16 mouse cellular contexts compared by ENCODE assay signal in genomic region chr3:101396061-101396460, GRCm38 (mm10). TPM values are rescaled to one million over a fixed set of nuclear protein-coding genes. Genes with fewer than 3 reads are reported as not detected.
DNase-seq lines count a peak whose midpoint lies in the region; ATAC-seq lines count a peak whose summit lies in the region.
"Had no signal": no experiment of that assay in that cellular context is flagged by ENCODE, and none has a peak within 500 bp of the region (broad histone marks: within the 10 kb centered on the region; RNA-seq: fewer than 3 reads in every experiment).

No protein-coding gene starts in this region.

- no peaks in the 10 kb centered on the region for H3K27me3 ChIP-seq in heart, embryonic 15.5 days
- no peaks in the 10 kb centered on the region for H3K27me3 ChIP-seq in embryonic facial prominence, embryonic 10.5 days (replicated peaks; ENCODE audit: low read depth, poor library complexity, severe bottlenecking)
- H3K27me3 ChIP-seq in embryonic facial prominence, embryonic 13.5 days: no peaks in the 10 kb centered on the region
- H3K27me3 ChIP-seq in limb, embryonic 12.5 days: no peaks in the 10 kb centered on the region

- 51% methylated on average over 3 of the region's 3 CpGs for WGBS in heart, embryonic 15.5 days
- WGBS in embryonic facial prominence, embryonic 10.5 days: 80% methylated on average over 3 of the region's 3 CpGs
- WGBS in embryonic facial prominence, embryonic 13.5 days: 60% methylated on average over 3 of the region's 3 CpGs
- 55% methylated on average over 3 of the region's 3 CpGs for WGBS in limb, embryonic 12.5 days

- no peak for DNase-seq in heart, adult 9 months (ENCODE audit: low spot score in 2 of 2)
- no peak for DNase-seq in embryonic facial prominence, embryonic 10.5 days (ENCODE audit: low spot score)
- no peak for DNase-seq in thymus, postnatal 10 days (ENCODE audit: low spot score in 2 of 2)
- no peak for DNase-seq in thymus, postnatal 14 days
- DNase-seq: adrenal gland, postnatal 10 days; cerebellum, adult 8-10 months; gastrocnemius, postnatal 10 days; kidney, postnatal 25 days; left cerebral cortex, postnatal 4 days; lung, postnatal 14 days; right cerebral cortex, postnatal 4 days had no signal

- H3K4me3 ChIP-seq in heart, embryonic 15.5 days: no peak overlapping the region
- peak overlapping the region; percentile 27 for H3K4me3 ChIP-seq in embryonic facial prominence, embryonic 10.5 days
- H3K4me3 ChIP-seq in embryonic facial prominence, embryonic 13.5 days: no peak overlapping the region
- H3K4me3 ChIP-seq in limb, embryonic 12.5 days (replicated peaks): no peak overlapping the region
- H3K4me3 ChIP-seq: midbrain, embryonic 13.5 days had no signal

- ATAC-seq in heart, embryonic 15.5 days (replicated peaks; ENCODE audit: insufficient number of reproducible peaks, insufficient read depth, low FRiP score, low read depth): no peak
- no peak for ATAC-seq in embryonic facial prominence, embryonic 13.5 days (ENCODE audit: insufficient number of reproducible peaks, insufficient read depth, low FRiP score, low TSS enrichment, low read depth)
- no peak for ATAC-seq in limb, embryonic 12.5 days (ENCODE audit: insufficient number of reproducible peaks, insufficient read depth, low FRiP score, low TSS enrichment, low read depth)
- ATAC-seq: inflammation-experienced regulatory T-cells, adult 6 months; midbrain, embryonic 13.5 days had no signal

- no peak overlapping the region for H3K9ac ChIP-seq in heart, embryonic 15.5 days
- peak overlapping the region; percentile 49; the same call in 1 of the 2 replicates for H3K9ac ChIP-seq in embryonic facial prominence, embryonic 13.5 days
- peak overlapping the region; percentile 35 for H3K9ac ChIP-seq in limb, embryonic 12.5 days (replicated peaks)
- H3K9ac ChIP-seq: midbrain, embryonic 13.5 days had no signal

- H3K9me3 ChIP-seq in heart, embryonic 15.5 days (replicated peaks): no peaks in the 10 kb centered on the region
- H3K9me3 ChIP-seq in embryonic facial prominence, embryonic 10.5 days: no peaks in the 10 kb centered on the region
- no peaks in the 10 kb centered on the region for H3K9me3 ChIP-seq in embryonic facial prominence, embryonic 13.5 days
- H3K9me3 ChIP-seq in limb, embryonic 12.5 days: no peaks in the 10 kb centered on the region
- H3K9me3 ChIP-seq: midbrain, embryonic 13.5 days had no signal

- peaks cover 77% of the 10 kb centered on the region for H3K4me1 ChIP-seq in heart, embryonic 15.5 days (replicated peaks)
- H3K4me1 ChIP-seq in embryonic facial prominence, embryonic 10.5 days: peaks cover 100% of the 10 kb centered on the region
- peaks cover 99% of the 10 kb centered on the region for H3K4me1 ChIP-seq in embryonic facial prominence, embryonic 13.5 days
- H3K4me1 ChIP-seq in limb, embryonic 12.5 days (replicated peaks): peaks cover 98% of the 10 kb centered on the region

- no peaks in the 10 kb centered on the region for H3K36me3 ChIP-seq in heart, embryonic 15.5 days
- 0 out of 2 replicates have a peak, but pooled peaks cover 4% of the 10 kb centered on the region for H3K36me3 ChIP-seq in embryonic facial prominence, embryonic 10.5 days (replicated peaks)
- no peaks in the 10 kb centered on the region; the same call in 1 of the 2 replicates for H3K36me3 ChIP-seq in embryonic facial prominence, embryonic 13.5 days
- H3K36me3 ChIP-seq in limb, embryonic 12.5 days: no peaks in the 10 kb centered on the region
- H3K36me3 ChIP-seq: midbrain, embryonic 13.5 days had no signal

- no peak overlapping the region for H3K4me2 ChIP-seq in heart, embryonic 15.5 days
- H3K4me2 ChIP-seq in embryonic facial prominence, embryonic 13.5 days: peak overlapping the region; percentile 40
- peak overlapping the region; percentile 39 for H3K4me2 ChIP-seq in limb, embryonic 12.5 days
- H3K4me2 ChIP-seq: midbrain, embryonic 13.5 days had no signal

- peak overlapping the region; percentile 80; the same call in 1 of the 2 replicates for H3K27ac ChIP-seq in heart, embryonic 15.5 days
- H3K27ac ChIP-seq in embryonic facial prominence, embryonic 10.5 days (replicated peaks): peak overlapping the region; percentile 92
- peak overlapping the region; percentile 95 for H3K27ac ChIP-seq in embryonic facial prominence, embryonic 13.5 days
- peak overlapping the region; percentile 98 for H3K27ac ChIP-seq in limb, embryonic 12.5 days
- H3K27ac ChIP-seq: midbrain, embryonic 13.5 days had no signal

RNA-seq across cellular contexts. Expression of gene Igsf3, which starts 19.2 kb away (rescaled TPM):
- polyA plus RNA-seq in heart, embryonic 15.5 days (2015; fragmentation: Nextera tagmentation; extraction: Ambion mirVana): 38.0 and 45.0 TPM in 2 replicates
- polyA plus RNA-seq in embryonic facial prominence, embryonic 10.5 days (2016; fragmentation: Nextera tagmentation; extraction: Ambion mirVana): 52.1 and 59.2 TPM in 2 replicates
- 95.5 and 104 TPM in 2 replicates for polyA plus RNA-seq in embryonic facial prominence, embryonic 13.5 days (2015; fragmentation: Nextera tagmentation; extraction: Ambion mirVana)
- 95.2 and 104 TPM in 2 replicates for polyA plus RNA-seq in limb, embryonic 12.5 days (2016; fragmentation: Nextera tagmentation; extraction: Ambion mirVana)
